Mouse (Mus musculus) limb, embryonic 10.5 days (tissue): ENCODE measurements around the gene Sfta2. TPM values are rescaled to one million over a fixed set of nuclear protein-coding genes. Genes with fewer than 3 reads are reported as not detected.

Experiments
- DNase-seq: peaks from one replicate; pipeline ENCODE4 v3.0.0-alpha.2; 2017; ENCODE audit warnings: low spot score
- H3K27ac ChIP-seq: fragments of 300-500 bp; sonication (generic); 2 replicates; pipeline ENCODE4 v1.5.1; 2016; ENCODE audit warnings: mild to moderate bottlenecking
- H3K27me3 ChIP-seq: fragments of 300-500 bp; sonication (generic); 2 replicates; pipeline ENCODE4 v1.6.1; 2016; ENCODE audit warnings: low read depth, mild to moderate bottlenecking; ENCODE audit not compliant: poor library complexity, severe bottlenecking
- H3K36me3 ChIP-seq: fragments of 300-500 bp; sonication (generic); 2 replicates; pipeline ENCODE4 v1.6.1; 2016; ENCODE audit warnings: mild to moderate bottlenecking, moderate library complexity
- H3K4me1 ChIP-seq: fragments of 300-500 bp; sonication (generic); 2 replicates; pipeline ENCODE4 v1.6.1; 2016
- H3K4me3 ChIP-seq: fragments of 300-500 bp; sonication (generic); 2 replicates; pipeline ENCODE4 v1.5.1; 2016; ENCODE audit warnings: mild to moderate bottlenecking, moderate library complexity
- H3K9me3 ChIP-seq: fragments of 300-500 bp; sonication (generic); replicated peaks from 2 replicates; pipeline ENCODE4 v1.6.1; 2016; ENCODE audit warnings: mild to moderate bottlenecking
- WGBS: fragments of 180-500 bp; shearing (Covaris S2); methylation state at CpG from one replicate; pipeline ENCODE4 v1.1.7; 2016; 5-methylcytosine and 5-hydroxymethylcytosine counted together
- polyA plus RNA-seq: library from polyadenylated mRNA; unstranded; fragments of >200 nt; fragmentation: Nextera tagmentation; extraction: Ambion mirVana; gene quantifications from 2 replicates; pipeline ENCODE4 v1.2.1, GENCODE M21; 2016

The Sfta2 gene
- polyA plus RNA-seq, 1 experiment from 2014 or later = not detected

DNA sequence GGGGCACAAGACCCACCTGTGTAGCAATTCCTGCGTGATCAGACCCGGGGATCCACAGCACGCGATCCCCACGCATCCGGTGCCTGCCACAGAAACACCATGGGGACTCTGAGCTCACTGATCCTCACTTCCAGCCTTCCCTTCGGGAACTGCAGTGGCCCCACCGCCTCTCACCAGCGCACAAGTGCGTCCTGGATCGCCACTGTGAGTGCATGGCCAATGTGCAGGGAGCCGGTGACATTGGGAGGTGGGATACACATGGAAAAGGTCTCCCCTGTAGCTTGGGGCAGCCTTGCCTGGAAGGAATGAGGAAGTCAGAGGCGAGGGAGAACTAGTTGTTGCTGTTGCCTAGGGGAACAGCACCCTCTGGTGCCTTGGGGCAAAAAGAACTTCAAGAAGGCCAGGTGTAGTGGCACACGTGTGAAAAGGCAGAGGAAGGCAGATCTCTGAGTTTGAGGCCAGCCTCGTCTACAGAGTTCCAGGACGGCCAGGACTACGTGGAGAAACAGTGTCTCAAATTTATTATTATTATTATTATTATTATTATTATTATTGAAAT lies 64.7 kb downstream of the Sfta2 start:
- 81% methylated on average over 17 of the region's 17 CpGs for WGBS
- Histone ChIP-seq H3K9me3 (no peaks in the 10 kb centered on the region), H3K4me1 (peaks cover 20% of the 10 kb centered on the region), H3K36me3 (peaks cover 66% of the 10 kb centered on the region), H3K4me3 (no peak overlapping the region), H3K27me3 (no peaks in the 10 kb centered on the region), H3K27ac (peak overlapping the region; percentile 36)
- DNase-seq = no peak

DNA sequence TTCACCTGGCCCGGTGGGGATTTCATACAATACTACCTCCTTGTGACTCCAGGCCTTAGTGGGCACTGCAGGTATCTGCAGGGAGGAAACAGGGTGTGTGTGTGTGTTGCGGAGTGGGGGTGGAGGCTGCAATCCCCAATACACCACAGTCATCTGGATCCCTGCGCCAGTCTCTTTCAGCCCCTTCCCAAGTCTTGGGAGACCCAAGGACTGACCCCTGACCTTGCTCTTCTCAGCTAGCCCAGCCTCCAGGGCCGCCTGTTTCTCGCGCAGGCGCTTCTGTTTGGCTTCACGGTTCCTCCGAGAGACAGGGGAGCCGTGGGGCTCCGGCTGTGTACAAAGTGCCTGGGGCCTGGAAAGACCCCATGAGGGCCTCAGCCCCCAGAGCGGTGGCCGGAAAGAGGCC lies 65.5 kb downstream of the Sfta2 start:
- Histone ChIP-seq H3K4me3 (peak overlapping the region; percentile 82), H3K4me1 (peaks cover 20% of the 10 kb centered on the region), H3K27ac (peak overlapping the region; percentile 95), H3K36me3 (peaks cover 61% of the 10 kb centered on the region), H3K9me3 (no peaks in the 10 kb centered on the region), H3K27me3 (no peaks in the 10 kb centered on the region)
- no peak for DNase-seq
- WGBS = 4% methylated on average over 13 of the region's 13 CpGs

DNA sequence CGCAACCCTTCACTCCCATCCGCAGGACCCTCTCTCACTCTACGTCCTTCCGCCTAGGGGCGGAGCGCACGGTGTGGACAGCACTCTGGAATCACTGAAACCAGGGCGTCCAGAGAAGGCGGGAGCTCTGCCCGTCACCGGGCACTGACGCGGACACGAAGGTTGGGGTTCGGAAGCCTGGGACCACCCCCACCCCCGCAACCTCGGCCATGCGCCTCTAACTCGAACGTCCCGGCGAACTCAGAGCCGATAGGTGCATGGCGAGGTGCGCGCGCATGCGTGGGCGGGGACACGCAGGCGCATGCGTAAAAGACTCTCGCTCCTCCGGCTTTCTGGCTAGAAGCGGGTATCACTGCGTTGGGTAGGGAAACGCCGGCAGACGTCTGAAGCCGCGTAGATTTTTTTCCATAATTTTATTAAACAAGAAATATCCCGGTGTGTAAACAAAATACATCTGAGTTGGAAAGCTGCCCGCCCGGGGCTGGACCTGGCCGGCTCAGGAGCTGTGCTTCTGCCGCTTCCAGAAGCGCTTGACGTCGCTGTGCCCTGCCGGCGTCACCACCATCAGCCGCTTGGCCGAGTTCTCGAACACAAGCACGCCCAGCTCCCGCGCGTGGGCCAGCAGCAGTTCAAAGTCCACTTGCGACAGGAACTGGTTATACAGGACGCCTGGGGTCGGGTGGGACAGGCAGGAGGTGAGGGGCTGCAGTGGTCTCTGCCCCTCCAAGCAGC lies 66.2 kb downstream of the Sfta2 start, which contains the start of gene Vars2:
Vars2 (minus strand) TSS at position 259 of the 732 bp plus-strand sequence.
- Histone ChIP-seq H3K9me3 (no peaks in the 10 kb centered on the region), H3K27ac (peak within 1 kb of the TSS; percentile 95), H3K4me1 (peaks cover 22% of the 10 kb centered on the region), H3K4me3 (peak within 1 kb of the TSS; percentile 82), H3K27me3 (no peaks in the 10 kb centered on the region), H3K36me3 (peaks cover 58% of the 10 kb centered on the region)
- under 1% methylated on average over 61 of the region's 61 CpGs for WGBS
- DNase-seq = peak; percentile 98

DNA sequence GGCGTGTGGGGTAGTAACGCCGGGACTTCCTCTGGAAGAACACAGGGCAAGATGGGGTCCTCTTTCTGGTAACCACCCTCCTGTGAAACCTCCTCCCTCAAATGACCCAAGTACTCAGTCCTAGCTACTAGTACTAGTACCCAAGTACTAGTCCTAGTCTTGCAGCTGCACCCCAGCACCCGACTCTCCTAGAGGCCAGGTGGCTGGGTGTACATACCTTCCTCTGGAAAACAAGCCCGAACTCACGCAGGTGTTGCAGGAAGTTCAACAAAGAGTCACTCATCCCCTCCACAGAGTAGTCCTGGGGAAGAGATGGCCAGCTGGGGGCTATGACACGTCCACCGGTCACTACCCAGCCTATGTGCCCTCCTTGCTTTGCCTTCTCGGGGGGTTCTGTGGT lies 68.4 kb downstream of the Sfta2 start:
- Histone ChIP-seq H3K4me3 (no peak overlapping the region), H3K27ac (no peak overlapping the region), H3K9me3 (no peaks in the 10 kb centered on the region), H3K4me1 (peaks cover 30% of the 10 kb centered on the region), H3K27me3 (no peaks in the 10 kb centered on the region), H3K36me3 (peaks cover 38% of the 10 kb centered on the region)
- DNase-seq = no peak
- WGBS = 95% methylated on average over 9 of the region's 9 CpGs

DNA sequence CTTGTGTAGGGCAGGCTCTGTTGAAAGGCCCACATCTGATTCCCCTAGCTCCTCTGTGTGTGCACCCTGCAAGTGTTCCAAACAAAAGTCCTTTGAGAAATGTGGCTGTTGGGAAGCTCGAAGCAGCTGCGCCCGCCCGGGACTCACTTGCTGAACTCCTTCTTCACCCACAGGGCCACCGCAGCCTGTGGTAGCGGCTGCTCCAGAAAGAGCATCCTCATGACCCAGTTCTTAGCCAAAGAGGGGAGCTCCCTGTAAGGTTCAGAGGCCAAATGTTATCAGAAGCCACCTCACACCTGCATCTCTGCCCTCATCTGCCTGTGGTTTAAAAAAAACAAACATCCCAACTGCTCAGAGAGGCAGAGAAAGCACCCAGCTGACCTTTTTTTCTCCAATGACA lies 70.5 kb downstream of the Sfta2 start:
- Histone ChIP-seq H3K27ac (no peak overlapping the region), H3K4me1 (peaks cover 21% of the 10 kb centered on the region), H3K27me3 (no peaks in the 10 kb centered on the region), H3K36me3 (peaks cover 26% of the 10 kb centered on the region), H3K9me3 (no peaks in the 10 kb centered on the region), H3K4me3 (no peak overlapping the region)
- no peak for DNase-seq
- WGBS = 95% methylated on average over 6 of the region's 6 CpGs

DNA sequence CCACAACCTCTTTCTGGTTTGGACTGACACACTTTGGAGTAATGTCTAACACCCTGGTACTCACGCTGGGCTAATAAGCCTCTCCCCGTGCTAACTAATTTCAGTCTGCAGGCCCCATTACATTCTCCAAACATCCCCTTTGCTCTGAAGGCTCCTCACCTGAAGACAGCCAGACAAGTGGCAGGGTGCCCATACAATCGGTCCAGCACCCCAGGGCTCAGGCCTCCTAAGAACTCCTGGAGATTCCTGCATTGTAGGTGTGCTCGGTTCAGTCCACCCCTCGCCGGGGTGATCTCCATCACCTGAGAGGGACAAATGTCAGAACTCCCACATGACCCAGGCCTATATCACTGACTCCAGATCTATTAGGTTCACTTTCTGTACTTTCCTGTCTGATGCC lies 71.2 kb downstream of the Sfta2 start:
- Histone ChIP-seq H3K36me3 (peaks cover 26% of the 10 kb centered on the region), H3K4me3 (peak overlapping the region; percentile 86), H3K4me1 (peaks cover 18% of the 10 kb centered on the region), H3K9me3 (no peaks in the 10 kb centered on the region), H3K27ac (no peak overlapping the region), H3K27me3 (no peaks in the 10 kb centered on the region)
- 88% methylated on average over 6 of the region's 6 CpGs for WGBS
- DNase-seq = no peak

DNA sequence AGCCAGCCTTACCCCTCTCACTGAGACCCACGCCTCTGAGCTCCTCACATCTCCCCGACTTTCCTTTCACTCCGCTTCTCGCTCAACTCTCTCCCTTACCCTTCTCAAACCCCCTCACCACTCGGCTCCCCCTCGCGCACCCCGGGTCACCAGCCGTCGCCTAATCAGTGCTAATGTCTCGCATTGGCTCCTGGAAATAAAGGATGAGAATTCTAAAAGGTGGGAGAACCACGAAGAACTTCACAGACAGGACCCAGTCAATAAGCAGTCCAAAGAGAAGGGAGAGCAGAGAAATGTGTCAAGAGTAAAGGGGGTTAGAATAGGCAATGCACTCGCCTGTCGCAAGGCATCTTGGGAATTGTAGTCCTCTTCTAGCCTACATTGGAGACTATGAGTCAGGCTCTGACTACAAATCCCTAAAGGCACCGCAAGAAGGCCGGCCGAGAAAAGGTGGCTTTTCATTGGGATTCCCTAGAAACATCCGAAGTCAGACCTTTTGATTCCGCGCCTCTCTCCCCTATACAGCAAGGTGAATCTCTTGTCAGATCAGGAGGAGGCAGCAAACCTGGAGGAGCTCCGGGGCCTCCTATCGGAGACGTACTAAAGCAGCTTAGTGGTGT lies 72.2 kb downstream of the Sfta2 start, which contains the start of gene Gtf2h4:
Gtf2h4 (minus strand) TSS at position 324 of the 620 bp plus-strand sequence.
- H3K9me3 ChIP-seq = no peaks in the 10 kb centered on the region
- peak within 1 kb of the TSS; percentile 86 for H3K4me3 ChIP-seq
- H3K36me3 ChIP-seq = peaks cover 26% of the 10 kb centered on the region
- H3K27me3 ChIP-seq = no peaks in the 10 kb centered on the region
- DNase-seq = peak; percentile 81
- H3K4me1 ChIP-seq = peaks cover 10% of the 10 kb centered on the region
- 3% methylated on average over 23 of the region's 23 CpGs for WGBS
- H3K27ac ChIP-seq = peak within 1 kb of the TSS; percentile 82

DNA sequence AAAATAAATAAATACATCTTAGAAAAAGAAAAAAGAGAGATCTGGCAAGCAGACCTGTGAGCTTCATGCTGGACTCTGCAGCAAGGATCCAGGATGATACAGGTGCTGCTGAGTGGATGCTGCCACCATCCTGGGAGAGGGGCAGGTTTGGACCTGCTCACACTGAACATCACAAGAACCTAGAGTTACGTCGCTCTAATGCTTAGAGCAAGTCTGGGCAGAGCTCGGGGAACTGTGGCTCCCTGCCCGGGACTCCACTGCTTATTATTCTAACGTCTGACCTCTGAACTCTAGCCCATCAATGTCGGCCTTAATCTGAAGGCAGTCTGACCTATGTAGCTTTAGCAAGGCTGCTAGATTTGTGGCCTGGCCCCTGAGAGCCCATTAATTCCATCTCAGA lies 79.2 kb downstream of the Sfta2 start:
- no peaks in the 10 kb centered on the region for H3K4me1 ChIP-seq
- WGBS = 43% methylated on average over 6 of the region's 6 CpGs
- peaks cover 4% of the 10 kb centered on the region for H3K27me3 ChIP-seq
- H3K9me3 ChIP-seq = no peaks in the 10 kb centered on the region
- DNase-seq = no peak
- H3K4me3 ChIP-seq = no peak overlapping the region
- peaks cover 34% of the 10 kb centered on the region for H3K36me3 ChIP-seq
- no peak overlapping the region for H3K27ac ChIP-seq

DNA sequence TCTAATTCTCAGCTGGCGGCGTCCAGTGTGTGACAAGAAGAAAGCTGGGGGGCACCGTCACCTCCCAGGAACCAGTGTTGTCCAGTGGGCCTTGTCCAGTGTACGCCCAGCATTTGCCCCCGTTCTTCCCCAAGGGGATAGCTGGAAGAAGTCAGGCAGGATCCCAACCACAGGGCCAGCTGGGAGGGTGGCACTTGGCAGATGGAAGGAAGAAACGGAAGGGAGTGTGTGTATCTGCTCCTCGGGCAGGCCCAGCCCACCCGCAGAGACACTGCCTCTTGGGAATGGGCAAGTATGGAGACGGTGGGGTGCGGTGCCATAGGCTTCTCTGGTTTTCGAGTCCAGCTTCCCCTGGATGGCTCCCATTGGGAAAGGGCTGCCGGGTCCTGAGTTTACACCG lies 80.6 kb downstream of the Sfta2 start:
- peaks cover 4% of the 10 kb centered on the region; the same call in 1 of the 2 replicates for H3K4me1 ChIP-seq
- DNase-seq = no peak
- no peaks in the 10 kb centered on the region for H3K9me3 ChIP-seq
- H3K27me3 ChIP-seq = peaks cover 18% of the 10 kb centered on the region
- H3K36me3 ChIP-seq = peaks cover 46% of the 10 kb centered on the region
- no peak overlapping the region for H3K27ac ChIP-seq
- H3K4me3 ChIP-seq = no peak overlapping the region
- WGBS = 90% methylated on average over 13 of the region's 13 CpGs

DNA sequence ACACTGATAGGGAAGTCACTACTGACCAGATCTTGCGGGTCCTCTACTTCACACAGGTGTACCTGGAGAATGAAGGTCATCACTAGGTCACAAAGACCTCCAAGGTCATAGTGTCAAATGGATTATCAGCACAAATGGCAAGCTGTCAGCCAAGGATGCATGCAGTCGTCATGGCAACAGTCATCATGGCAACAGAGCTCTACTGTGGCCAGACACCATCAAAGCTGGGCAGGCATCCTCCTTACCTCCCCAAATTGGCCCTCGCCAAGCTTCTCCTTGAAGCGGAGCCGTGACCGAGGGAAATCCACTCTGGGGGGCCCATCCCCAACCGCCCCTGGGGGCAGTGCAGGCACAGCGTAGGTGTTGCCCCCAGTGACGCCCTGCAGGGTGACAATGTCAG lies 83.7 kb downstream of the Sfta2 start:
- Histone ChIP-seq H3K27ac (no peak overlapping the region), H3K36me3 (peaks cover 76% of the 10 kb centered on the region), H3K4me3 (no peak overlapping the region), H3K4me1 (peaks cover 4% of the 10 kb centered on the region; the same call in 1 of the 2 replicates), H3K9me3 (no peaks in the 10 kb centered on the region), H3K27me3 (peaks cover 23% of the 10 kb centered on the region)
- DNase-seq = no peak
- 76% methylated on average over 9 of the region's 9 CpGs for WGBS

DNA sequence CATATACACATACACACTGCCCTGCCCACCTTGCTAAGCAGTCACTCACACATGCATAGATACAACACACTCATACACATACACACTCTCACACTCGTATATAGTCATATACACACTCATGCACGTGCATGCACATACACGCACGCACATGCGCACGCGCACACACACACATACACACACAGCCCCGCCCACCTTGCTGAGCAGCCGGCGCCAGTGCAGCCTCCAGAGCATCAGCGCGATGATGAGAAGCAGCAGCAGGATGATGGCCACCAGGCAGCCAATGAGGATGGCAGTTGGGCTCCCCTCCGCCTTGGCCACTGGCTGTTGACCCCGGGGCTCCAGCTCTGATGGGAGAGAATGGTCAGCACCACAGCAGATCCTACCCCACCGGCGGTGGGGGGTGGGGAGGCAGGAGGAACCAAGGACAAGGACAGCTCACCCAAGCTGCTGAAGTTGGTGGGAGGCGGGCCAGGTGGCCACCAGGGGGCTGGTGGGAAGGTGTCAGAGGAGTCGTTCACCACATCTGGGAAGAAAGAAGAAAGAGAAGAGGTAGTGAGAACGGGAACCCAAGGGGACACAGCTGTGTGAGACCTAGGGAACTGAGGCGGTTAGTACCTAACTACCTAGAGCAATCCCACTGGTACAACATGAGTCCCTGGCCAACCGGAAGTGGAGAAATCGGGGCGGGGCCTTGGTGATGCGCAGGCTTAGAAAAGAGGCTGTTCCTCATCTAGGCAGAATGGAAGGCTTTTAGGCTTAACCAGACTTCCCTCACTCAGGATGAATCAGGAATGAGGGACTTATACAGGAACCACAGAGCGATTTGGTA lies 87.2 kb downstream of the Sfta2 start:
- WGBS = 83% methylated on average over 25 of the region's 25 CpGs
- H3K27ac ChIP-seq = no peak overlapping the region
- H3K4me1 ChIP-seq = peaks cover 4% of the 10 kb centered on the region; the same call in 1 of the 2 replicates
- no peak overlapping the region for H3K4me3 ChIP-seq
- DNase-seq = no peak
- peaks cover 87% of the 10 kb centered on the region for H3K36me3 ChIP-seq
- H3K27me3 ChIP-seq = peaks cover 23% of the 10 kb centered on the region
- H3K9me3 ChIP-seq = no peaks in the 10 kb centered on the region

DNA sequence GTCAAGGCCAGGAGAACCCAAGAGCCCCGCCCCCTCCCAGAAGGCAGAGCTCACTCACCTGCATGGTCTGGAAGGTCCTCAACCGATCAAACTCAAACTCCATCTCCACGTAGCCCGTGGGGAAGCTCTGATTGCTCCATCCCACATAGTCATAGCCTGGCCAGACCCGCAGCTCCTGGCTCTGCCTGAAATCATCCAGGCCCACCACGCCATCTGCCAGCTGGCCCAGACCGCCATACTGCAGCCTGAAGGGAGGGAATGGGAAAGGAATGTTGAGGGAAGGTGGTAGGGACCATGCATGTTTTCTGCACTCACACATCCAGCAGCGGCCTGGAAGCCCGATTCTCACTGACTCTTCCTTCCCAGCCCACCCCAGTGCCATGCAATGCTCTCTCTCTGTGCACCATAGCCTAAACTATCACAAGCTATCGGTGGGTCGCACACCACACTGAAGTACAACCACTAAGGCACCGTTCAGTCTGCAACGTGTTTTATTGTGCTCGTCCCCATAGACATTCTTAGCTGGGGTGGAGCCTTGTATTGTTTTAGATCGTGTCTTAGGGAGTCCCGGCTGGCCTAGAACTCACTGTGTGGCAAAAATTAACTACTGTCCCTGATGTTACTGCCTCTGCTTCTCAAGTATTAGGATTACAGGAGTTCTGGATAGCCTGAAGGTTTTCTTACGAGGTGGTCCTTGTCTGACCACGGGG lies 88.7 kb downstream of the Sfta2 start:
- Histone ChIP-seq H3K9me3 (no peaks in the 10 kb centered on the region), H3K27me3 (peaks cover 23% of the 10 kb centered on the region), H3K4me3 (no peak overlapping the region), H3K4me1 (peaks cover 4% of the 10 kb centered on the region; the same call in 1 of the 2 replicates), H3K36me3 (peaks cover 77% of the 10 kb centered on the region), H3K27ac (no peak overlapping the region)
- WGBS = 92% methylated on average over 18 of the region's 18 CpGs
- DNase-seq = no peak
